Mouse (Mus musculus) forebrain, postnatal 0 days (tissue): ENCODE data around the gene Grik3. TPM values are rescaled to one million over a fixed set of nuclear protein-coding genes. Genes with fewer than 3 reads are reported as not detected.

Experiments
- ATAC-seq: fragments of 200-750 bp; cut with Nextera tagmentation; 2 replicates; pipeline ENCODE4 v1.8.0; 2017; ENCODE audit warnings: mild to moderate bottlenecking, moderate library complexity
- DNase-seq: peaks from one replicate; pipeline ENCODE4 v3.0.0-alpha.2; 2015
- H3K27ac ChIP-seq: fragments of 300-500 bp; sonication (generic); 2 replicates; pipeline ENCODE4 v1.5.1; 2014; ENCODE audit warnings: low read depth, mild to moderate bottlenecking, antibody characterized with exemption, low read length, moderate library complexity, mixed read lengths
- H3K27me3 ChIP-seq: fragments of 300-500 bp; sonication (generic); 2 replicates; pipeline ENCODE4 v1.6.1; 2014; ENCODE audit warnings: mild to moderate bottlenecking, low read length, mixed read lengths; ENCODE audit not compliant: insufficient read depth
- H3K36me3 ChIP-seq: fragments of 300-500 bp; sonication (generic); 2 replicates; pipeline ENCODE4 v1.6.1; 2014; ENCODE audit warnings: mild to moderate bottlenecking, moderate library complexity; ENCODE audit not compliant: insufficient read depth
- H3K4me1 ChIP-seq: fragments of 300-500 bp; sonication (generic); 2 replicates; pipeline ENCODE4 v1.6.1; 2014; ENCODE audit warnings: antibody characterized with exemption; ENCODE audit not compliant: insufficient read depth
- H3K4me2 ChIP-seq: fragments of 300-500 bp; sonication (generic); 2 replicates; pipeline ENCODE4 v1.6.1; 2014; ENCODE audit warnings: low read depth, mild to moderate bottlenecking, moderate library complexity
- H3K4me3 ChIP-seq: fragments of 300-500 bp; sonication (generic); 2 replicates; pipeline ENCODE4 v1.5.1; 2014; ENCODE audit warnings: low read depth, low read length, mixed read lengths
- H3K9ac ChIP-seq: fragments of 300-500 bp; sonication (generic); 2 replicates; pipeline ENCODE4 v1.6.1; 2014; ENCODE audit warnings: mild to moderate bottlenecking
- H3K9me3 ChIP-seq: fragments of 300-500 bp; sonication (generic); 2 replicates; pipeline ENCODE4 v1.6.1; 2016; ENCODE audit warnings: low read length
- CTCF ChIP-seq: sonication (generic); IDR thresholded peaks from 2 replicates; pipeline ENCODE4 v1.5.1; 2016; ENCODE audit warnings: antibody characterized with exemption, control low read depth, low read depth
- WGBS: fragments of 180-500 bp; shearing (Covaris S2); extraction: QIAGEN DNeasy Blood & Tissue Kit; methylation state at CpG from one replicate; pipeline ENCODE4 v1.1.7; 2014; 5-methylcytosine and 5-hydroxymethylcytosine counted together
- polyA plus RNA-seq: library from polyadenylated mRNA; unstranded; fragments of >200 nt; fragmentation: Nextera tagmentation; extraction: Ambion mirVana; gene quantifications from 2 replicates; pipeline ENCODE4 v1.2.1, GENCODE M21; 2015
- total RNA-seq: library from RNA; depleted of rRNA; stranded (reverse); fragments of >200 nt; gene quantifications from 2 replicates; pipeline ENCODE4 v1.2.3, GENCODE M21; 2014

Grik3 gene
- total and polyA plus RNA-seq, 2 experiments from 2014 or later, result 4.3 to 23.1 TPM

GRCm38 (mm10) chr4:125727626-125728025 is 237.1 kb downstream of the Grik3 start:
- Histone ChIP-seq H3K27ac (no peak overlapping the region), H3K4me2 (no peak overlapping the region), H3K4me1 (no peaks in the 10 kb centered on the region), H3K27me3 (peaks cover 28% of the 10 kb centered on the region), H3K36me3 (no peaks in the 10 kb centered on the region), H3K9ac (no peak overlapping the region), H3K4me3 (no peak overlapping the region), H3K9me3 (no peaks in the 10 kb centered on the region)
- TF ChIP-seq CTCF, result no peak
- WGBS, result 25% methylated on average over 4 of the region's 4 CpGs
- DNase-seq, result no peak
- ATAC-seq, result no peak

DNA sequence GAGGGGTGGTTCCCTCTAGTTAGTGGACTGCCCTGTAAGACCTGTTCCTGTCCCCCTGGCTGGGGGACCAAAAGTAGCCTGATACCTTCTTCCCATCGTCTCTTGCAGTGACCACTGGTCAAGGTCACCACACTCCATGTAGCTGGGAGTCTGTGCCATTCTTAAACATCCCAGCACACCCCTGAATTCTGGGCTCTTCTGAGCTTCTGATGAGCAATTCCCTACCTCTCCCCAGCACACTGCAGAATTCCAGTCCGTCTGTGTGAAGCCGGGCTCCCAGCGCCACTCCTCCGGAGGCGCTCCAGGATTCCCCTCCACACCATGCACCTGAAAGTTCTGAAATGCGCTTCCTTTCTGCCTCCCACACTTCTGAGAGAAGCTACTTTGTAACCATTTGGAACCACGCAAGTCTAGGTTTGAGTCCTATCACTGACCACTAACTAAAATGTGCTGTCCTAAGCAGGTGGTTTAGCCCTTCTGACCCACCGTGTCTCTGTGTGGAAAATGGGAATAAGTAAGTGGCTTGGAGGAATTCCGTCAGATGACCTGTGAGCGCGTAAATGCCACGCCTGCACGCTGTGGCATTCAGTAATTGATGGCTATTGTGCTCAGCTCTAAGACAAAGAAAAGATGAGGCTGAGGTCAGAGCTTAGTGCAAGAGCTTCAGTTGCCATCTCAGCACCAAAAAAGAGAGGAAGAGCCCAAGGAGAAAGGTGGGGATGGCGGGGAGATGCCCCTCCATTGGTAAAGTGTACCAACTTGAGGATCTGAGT is 237.8 kb downstream of the Grik3 start:
- Histone ChIP-seq H3K4me2 (no peak overlapping the region), H3K27ac (no peak overlapping the region), H3K9me3 (no peaks in the 10 kb centered on the region), H3K4me3 (no peak overlapping the region), H3K4me1 (no peaks in the 10 kb centered on the region), H3K9ac (no peak overlapping the region), H3K27me3 (peaks cover 28% of the 10 kb centered on the region), H3K36me3 (no peaks in the 10 kb centered on the region)
- no peak for TF ChIP-seq CTCF
- DNase-seq, result no peak
- ATAC-seq, result no peak
- WGBS, result 21% methylated on average over 15 of the region's 15 CpGs

DNA sequence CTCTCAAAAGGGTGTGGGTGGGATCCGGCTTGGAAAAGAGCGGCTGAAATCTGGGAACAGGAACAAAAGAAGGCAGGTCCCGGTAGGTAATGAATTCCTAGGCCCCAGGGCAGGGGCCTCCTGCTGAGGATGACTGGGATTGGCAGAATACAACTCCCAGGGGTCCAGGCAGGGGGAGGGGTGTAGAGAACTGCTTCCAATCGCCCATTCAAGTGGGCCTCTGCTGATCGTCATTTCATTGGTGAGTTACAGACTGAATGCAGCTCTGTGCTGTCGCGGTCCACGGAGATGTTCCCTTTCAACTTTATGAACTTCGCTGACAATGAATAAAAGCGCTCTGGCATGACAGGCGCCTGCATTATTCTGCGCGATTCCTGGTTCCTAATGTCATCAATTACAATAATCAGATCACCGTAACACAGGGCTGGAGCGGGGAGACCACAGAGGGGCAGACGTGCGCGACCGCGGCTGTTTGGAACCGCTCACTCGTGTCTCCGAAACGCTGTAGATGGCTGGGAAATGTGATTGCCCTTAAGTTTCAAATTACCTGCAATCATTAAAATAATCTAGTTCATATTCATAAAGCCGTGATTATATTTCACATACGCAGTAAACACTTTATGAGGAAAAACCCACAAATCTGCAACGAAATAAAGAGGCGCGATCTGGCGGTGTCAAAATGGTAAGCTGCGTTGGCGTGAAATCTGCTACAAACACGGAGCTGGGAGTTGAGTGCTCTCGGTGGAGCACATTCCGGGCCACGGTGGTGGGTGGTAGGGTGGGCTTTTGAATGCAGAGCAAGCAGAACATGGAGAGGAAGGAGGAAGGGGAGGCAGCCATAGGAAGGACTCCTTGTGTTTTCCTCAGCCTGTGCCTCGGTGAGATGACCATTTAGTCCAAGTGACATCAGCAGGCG is 239.1 kb downstream of the Grik3 start:
- no peak for TF ChIP-seq CTCF
- Histone ChIP-seq H3K36me3 (no peaks in the 10 kb centered on the region), H3K27ac (no peak overlapping the region), H3K4me1 (no peaks in the 10 kb centered on the region), H3K9ac (no peak overlapping the region), H3K4me3 (peak overlapping the region; percentile 21), H3K9me3 (no peaks in the 10 kb centered on the region), H3K4me2 (peak overlapping the region; percentile 38), H3K27me3 (peaks cover 28% of the 10 kb centered on the region)
- no peak for DNase-seq
- ATAC-seq, result no peak
- 4% methylated on average over 38 of the region's 38 CpGs for WGBS

DNA sequence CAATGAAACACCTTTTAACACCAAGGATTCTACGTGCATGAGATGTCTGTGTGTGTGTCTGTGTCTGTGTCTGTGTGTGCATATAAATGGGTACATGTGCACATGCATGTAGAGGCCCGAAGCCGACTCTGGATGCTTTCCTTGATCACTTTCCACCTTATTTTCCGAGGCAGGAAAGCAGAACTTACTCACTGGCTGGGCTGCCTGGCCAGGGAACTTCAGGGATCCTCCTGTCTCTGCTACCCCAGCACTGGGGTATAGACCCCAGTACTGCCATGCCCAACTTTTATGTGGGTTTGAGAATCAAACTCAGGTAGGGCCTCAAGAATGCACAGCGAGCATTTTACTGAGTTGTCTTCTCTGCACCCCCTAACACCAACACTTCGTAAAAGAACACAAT is 240.3 kb downstream of the Grik3 start:
- no peak overlapping the region for H3K4me2 ChIP-seq
- no peak overlapping the region for H3K4me3 ChIP-seq
- ATAC-seq (no peak), DNase-seq (no peak)
- no peak overlapping the region for H3K27ac ChIP-seq
- H3K27me3 ChIP-seq, result peaks cover 28% of the 10 kb centered on the region
- no peak for TF ChIP-seq CTCF
- H3K4me1 ChIP-seq, result no peaks in the 10 kb centered on the region
- H3K36me3 ChIP-seq, result no peaks in the 10 kb centered on the region
- H3K9me3 ChIP-seq, result no peaks in the 10 kb centered on the region
- WGBS, result 81% methylated on average over 6 of the region's 6 CpGs
- no peak overlapping the region for H3K9ac ChIP-seq

GRCm38 (mm10) chr4:125736783-125737182 is 246.3 kb downstream of the Grik3 start:
- no peaks in the 10 kb centered on the region for H3K4me1 ChIP-seq
- no peaks in the 10 kb centered on the region for H3K9me3 ChIP-seq
- no peak overlapping the region for H3K4me2 ChIP-seq
- H3K27me3 ChIP-seq, result peaks cover 3% of the 10 kb centered on the region
- no peaks in the 10 kb centered on the region for H3K36me3 ChIP-seq
- H3K9ac ChIP-seq, result no peak overlapping the region
- H3K27ac ChIP-seq, result no peak overlapping the region
- TF ChIP-seq CTCF, result no peak
- no peak overlapping the region for H3K4me3 ChIP-seq
- no peak for DNase-seq
- WGBS, result 29% methylated on average over 4 of the region's 4 CpGs
- no peak for ATAC-seq

DNA sequence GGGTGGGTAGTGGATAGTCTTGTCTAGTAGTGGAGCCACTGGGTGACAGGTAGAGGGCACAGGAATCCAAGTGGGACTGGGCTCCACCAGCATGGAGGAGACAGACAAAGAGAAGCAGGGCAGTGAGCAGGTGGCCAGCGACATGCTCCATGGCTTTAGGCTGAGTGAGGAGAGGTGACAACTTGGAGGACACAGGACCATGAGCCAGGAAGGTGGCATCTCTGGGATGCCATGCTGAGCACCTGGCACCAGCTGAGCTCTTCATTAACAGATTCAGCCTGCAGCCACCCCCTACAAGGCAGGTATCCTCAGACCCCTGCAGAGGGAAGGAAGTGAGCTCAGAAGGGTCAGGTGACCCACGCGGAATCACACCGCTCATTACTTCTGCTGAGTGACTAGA is 248.3 kb downstream of the Grik3 start:
- Histone ChIP-seq H3K4me3 (no peak overlapping the region), H3K9ac (no peak overlapping the region), H3K27me3 (no peaks in the 10 kb centered on the region; the same call in 1 of the 2 replicates), H3K36me3 (no peaks in the 10 kb centered on the region), H3K4me2 (no peak overlapping the region), H3K9me3 (no peaks in the 10 kb centered on the region), H3K27ac (no peak overlapping the region), H3K4me1 (no peaks in the 10 kb centered on the region)
- ATAC-seq (no peak), DNase-seq (no peak)
- WGBS, result 86% methylated on average over 4 of the region's 4 CpGs
- no peak for TF ChIP-seq CTCF

- H3K9me3 ChIP-seq, result no peaks in the 10 kb centered on the region
- H3K36me3 ChIP-seq, result no peaks in the 10 kb centered on the region
- no peaks in the 10 kb centered on the region; the same call in 1 of the 2 replicates for H3K27me3 ChIP-seq
- ATAC-seq, result no peak
- no peaks in the 10 kb centered on the region for H3K4me1 ChIP-seq
- 53% methylated on average over 16 of the region's 16 CpGs for WGBS
- no peak overlapping the region for H3K4me3 ChIP-seq
- TF ChIP-seq CTCF, result no peak
- no peak overlapping the region for H3K27ac ChIP-seq
- no peak for DNase-seq
- H3K9ac ChIP-seq, result no peak overlapping the region
- H3K4me2 ChIP-seq, result no peak overlapping the region
These were observed 251.7 kb downstream of the Grik3 start for GRCm38 (mm10) chr4:125742162-125742571.
